Mouse (Mus musculus): ENCODE measurements around the gene Abhd8. TPM values are rescaled to one million over a fixed set of nuclear protein-coding genes. Genes with fewer than 3 reads are reported as not detected.
A peak's percentile ranks its signal among the peaks of the same experiment; 100 is the strongest.

The Abhd8 gene
- polyA plus RNA-seq, 1 experiment from 2014 or later, result 30.0 TPM

DNA sequence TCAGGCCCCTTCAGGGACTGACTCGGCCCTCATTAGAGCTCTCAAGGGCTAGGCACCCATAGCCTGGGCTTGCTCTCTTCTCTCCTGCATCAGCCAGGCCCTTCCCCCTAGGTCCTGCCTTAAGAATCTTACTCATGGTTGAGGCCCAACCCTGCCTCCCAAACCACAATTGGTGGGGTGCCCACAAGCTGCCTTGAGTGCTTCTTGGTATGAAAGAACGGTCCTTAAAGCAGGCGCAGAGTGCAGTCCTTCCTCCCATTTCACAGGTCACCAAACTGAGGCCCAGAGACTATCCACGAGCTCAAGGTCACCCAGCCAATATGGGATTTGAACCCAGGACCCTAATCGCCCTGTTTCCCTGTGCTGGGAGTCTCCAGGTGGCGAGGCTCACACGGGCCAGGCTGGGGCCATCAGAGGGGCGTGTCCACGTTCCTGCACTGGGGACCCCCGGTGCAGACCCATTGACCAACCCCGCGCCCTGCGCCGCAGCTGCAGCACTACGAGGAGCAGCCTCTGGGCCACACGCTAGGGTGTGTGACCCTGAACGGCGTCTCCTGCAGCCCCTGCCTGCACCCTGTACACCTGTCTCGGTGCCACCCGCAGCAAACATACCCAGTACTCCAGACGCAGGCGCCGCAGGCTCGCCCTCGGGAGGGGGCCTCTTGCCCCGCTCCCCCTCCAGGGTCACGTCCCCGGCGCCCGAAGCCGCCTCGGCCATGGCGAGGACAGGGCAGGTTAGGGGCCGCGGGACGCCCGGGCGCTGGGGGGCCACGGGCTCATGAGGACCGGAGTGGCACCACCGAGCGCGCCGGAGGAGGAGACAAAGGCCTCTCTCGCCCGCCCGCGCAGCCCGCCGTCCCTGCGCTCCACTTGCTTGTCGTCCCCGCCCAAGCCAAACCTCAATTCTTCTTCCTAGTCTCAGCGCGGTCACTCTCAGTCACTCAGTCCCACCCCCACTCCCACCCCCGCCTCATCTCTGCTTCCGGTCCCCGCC is 22.0 kb upstream of the Abhd8 start, which contains the start of gene Ano8:
TSS of gene Ano8 (minus strand) at position 822 of the 994 bp plus-strand sequence.
- no peaks in the 10 kb centered on the region for H3K9me3 ChIP-seq (ENCODE audit: control insufficient read depth, low read depth, low read length)
- WGBS, result 5% methylated on average over 53 of the region's 58 CpGs

GRCm38 (mm10) chr8:71484736-71485135 is 21.3 kb upstream of the Abhd8 start:
- no peaks in the 10 kb centered on the region for H3K27me3 ChIP-seq (ENCODE audit: control insufficient read depth, insufficient read depth, low read length)
- no peak for ATAC-seq (ENCODE audit: insufficient number of reproducible peaks, insufficient read depth, low FRiP score, low read depth)
- H3K36me3 ChIP-seq (ENCODE audit: control insufficient read depth, insufficient read depth, low read length), result peaks cover 11% of the 10 kb centered on the region; the same call in 1 of the 2 replicates
- H3K4me1 ChIP-seq (ENCODE audit: control insufficient read depth, insufficient read depth, low read length), result peaks cover 16% of the 10 kb centered on the region
- no peak overlapping the region for H3K9ac ChIP-seq (replicated peaks; ENCODE audit: low read depth, low read length)
- no peak overlapping the region for H3K27ac ChIP-seq (ENCODE audit: low read length)
- H3K4me2 ChIP-seq (replicated peaks; ENCODE audit: low read depth, low read length), result peak overlapping the region; percentile 96
- 94% methylated on average over 19 of the region's 19 CpGs for WGBS
- H3K4me3 ChIP-seq (ENCODE audit: low read depth, low read length), result peak overlapping the region; percentile 76; the same call in 1 of the 2 replicates
- no peaks in the 10 kb centered on the region for H3K9me3 ChIP-seq (ENCODE audit: control insufficient read depth, low read depth, low read length)

More for the DNA sequence above, 22.0 kb upstream of the Abhd8 start, which contains the start of gene Ano8:
- Histone ChIP-seq H3K9ac (replicated peaks; ENCODE audit: low read depth, low read length) (peak within 1 kb of the TSS; percentile 74), H3K4me3 (ENCODE audit: low read depth, low read length) (peak within 1 kb of the TSS; percentile 76), H3K4me2 (replicated peaks; ENCODE audit: low read depth, low read length) (peak within 1 kb of the TSS; percentile 96), H3K27ac (ENCODE audit: low read length) (peak within 1 kb of the TSS; percentile 69), H3K27me3 (ENCODE audit: control insufficient read depth, insufficient read depth, low read length) (no peaks in the 10 kb centered on the region), H3K36me3 (ENCODE audit: control insufficient read depth, insufficient read depth, low read length) (peaks cover 10% of the 10 kb centered on the region; the same call in 1 of the 2 replicates), H3K4me1 (ENCODE audit: control insufficient read depth, insufficient read depth, low read length) (peaks cover 18% of the 10 kb centered on the region)
- peak; percentile 68 for ATAC-seq (ENCODE audit: insufficient number of reproducible peaks, insufficient read depth, low FRiP score, low read depth)

GRCm38 (mm10) chr8:71483932-71484331 is 20.5 kb upstream of the Abhd8 start:
- H3K4me2 ChIP-seq (replicated peaks; ENCODE audit: low read depth, low read length), result no peak overlapping the region
- no peak for ATAC-seq (ENCODE audit: insufficient number of reproducible peaks, insufficient read depth, low FRiP score, low read depth)
- no peak overlapping the region for H3K27ac ChIP-seq (ENCODE audit: low read length)
- no peaks in the 10 kb centered on the region for H3K9me3 ChIP-seq (ENCODE audit: control insufficient read depth, low read depth, low read length)
- H3K4me3 ChIP-seq (ENCODE audit: low read depth, low read length), result no peak overlapping the region
- H3K9ac ChIP-seq (replicated peaks; ENCODE audit: low read depth, low read length), result no peak overlapping the region
- WGBS, result 54% methylated on average over 8 of the region's 8 CpGs
- peaks cover 8% of the 10 kb centered on the region; the same call in 1 of the 2 replicates for H3K4me1 ChIP-seq (ENCODE audit: control insufficient read depth, insufficient read depth, low read length)
- H3K36me3 ChIP-seq (ENCODE audit: control insufficient read depth, insufficient read depth, low read length), result peaks cover 16% of the 10 kb centered on the region; the same call in 1 of the 2 replicates
- no peaks in the 10 kb centered on the region for H3K27me3 ChIP-seq (ENCODE audit: control insufficient read depth, insufficient read depth, low read length)

GRCm38 (mm10) chr8:71478943-71479342 is 15.5 kb upstream of the Abhd8 start:
- Histone ChIP-seq H3K4me2 (replicated peaks; ENCODE audit: low read depth, low read length) (no peak overlapping the region), H3K4me3 (ENCODE audit: low read depth, low read length) (no peak overlapping the region), H3K9me3 (ENCODE audit: control insufficient read depth, low read depth, low read length) (no peaks in the 10 kb centered on the region), H3K9ac (replicated peaks; ENCODE audit: low read depth, low read length) (no peak overlapping the region), H3K36me3 (ENCODE audit: control insufficient read depth, insufficient read depth, low read length) (peaks cover 29% of the 10 kb centered on the region; the same call in 1 of the 2 replicates), H3K27ac (ENCODE audit: low read length) (no peak overlapping the region), H3K27me3 (ENCODE audit: control insufficient read depth, insufficient read depth, low read length) (no peaks in the 10 kb centered on the region), H3K4me1 (ENCODE audit: control insufficient read depth, insufficient read depth, low read length) (no peaks in the 10 kb centered on the region)
- 91% methylated on average over 11 of the region's 11 CpGs for WGBS
- no peak for ATAC-seq (ENCODE audit: insufficient number of reproducible peaks, insufficient read depth, low FRiP score, low read depth)

DNA sequence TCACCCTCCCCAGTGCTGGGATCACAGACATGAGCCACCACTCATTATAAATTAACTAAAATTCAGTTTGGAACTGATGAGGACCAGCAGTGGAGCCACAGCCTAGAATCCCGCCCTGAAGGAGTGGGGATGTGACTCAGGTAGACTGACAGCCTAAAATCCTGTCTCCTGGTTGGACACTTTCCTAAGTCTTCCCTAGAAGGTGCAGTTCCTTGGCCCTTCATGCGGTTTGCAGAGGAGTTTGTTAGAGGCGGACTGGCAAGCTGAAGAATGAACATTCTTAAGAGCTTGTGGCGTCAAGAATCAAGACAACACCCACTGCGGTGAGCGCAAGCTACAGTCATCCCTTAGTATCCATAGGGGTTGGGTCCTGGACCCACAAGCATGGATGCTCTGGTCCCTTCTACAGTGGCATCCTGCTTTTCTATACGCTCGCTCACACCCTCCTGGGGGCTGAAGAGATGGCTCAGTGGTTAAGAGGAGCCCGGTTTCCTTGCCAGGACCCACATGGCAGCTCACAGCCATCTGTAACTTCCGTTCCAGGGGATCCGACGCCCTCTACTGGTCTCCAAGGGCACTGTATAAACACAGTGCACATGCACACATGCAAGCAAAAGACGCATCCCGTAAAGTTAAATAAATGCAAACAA is 13.9 kb upstream of the Abhd8 start:
- Histone ChIP-seq H3K4me1 (ENCODE audit: control insufficient read depth, insufficient read depth, low read length) (no peaks in the 10 kb centered on the region), H3K4me2 (replicated peaks; ENCODE audit: low read depth, low read length) (peak overlapping the region; percentile 62), H3K4me3 (ENCODE audit: low read depth, low read length) (peak overlapping the region; percentile 57; the same call in 1 of the 2 replicates), H3K27me3 (ENCODE audit: control insufficient read depth, insufficient read depth, low read length) (no peaks in the 10 kb centered on the region), H3K9ac (replicated peaks; ENCODE audit: low read depth, low read length) (0 out of 2 replicates have a peak overlapping the region, but pooled peaks have one; percentile 52), H3K36me3 (ENCODE audit: control insufficient read depth, insufficient read depth, low read length) (peaks cover 44% of the 10 kb centered on the region), H3K9me3 (ENCODE audit: control insufficient read depth, low read depth, low read length) (no peaks in the 10 kb centered on the region), H3K27ac (ENCODE audit: low read length) (no peak overlapping the region)
- WGBS, result 53% methylated on average over 14 of the region's 14 CpGs
- no peak for ATAC-seq (ENCODE audit: insufficient number of reproducible peaks, insufficient read depth, low FRiP score, low read depth)

DNA sequence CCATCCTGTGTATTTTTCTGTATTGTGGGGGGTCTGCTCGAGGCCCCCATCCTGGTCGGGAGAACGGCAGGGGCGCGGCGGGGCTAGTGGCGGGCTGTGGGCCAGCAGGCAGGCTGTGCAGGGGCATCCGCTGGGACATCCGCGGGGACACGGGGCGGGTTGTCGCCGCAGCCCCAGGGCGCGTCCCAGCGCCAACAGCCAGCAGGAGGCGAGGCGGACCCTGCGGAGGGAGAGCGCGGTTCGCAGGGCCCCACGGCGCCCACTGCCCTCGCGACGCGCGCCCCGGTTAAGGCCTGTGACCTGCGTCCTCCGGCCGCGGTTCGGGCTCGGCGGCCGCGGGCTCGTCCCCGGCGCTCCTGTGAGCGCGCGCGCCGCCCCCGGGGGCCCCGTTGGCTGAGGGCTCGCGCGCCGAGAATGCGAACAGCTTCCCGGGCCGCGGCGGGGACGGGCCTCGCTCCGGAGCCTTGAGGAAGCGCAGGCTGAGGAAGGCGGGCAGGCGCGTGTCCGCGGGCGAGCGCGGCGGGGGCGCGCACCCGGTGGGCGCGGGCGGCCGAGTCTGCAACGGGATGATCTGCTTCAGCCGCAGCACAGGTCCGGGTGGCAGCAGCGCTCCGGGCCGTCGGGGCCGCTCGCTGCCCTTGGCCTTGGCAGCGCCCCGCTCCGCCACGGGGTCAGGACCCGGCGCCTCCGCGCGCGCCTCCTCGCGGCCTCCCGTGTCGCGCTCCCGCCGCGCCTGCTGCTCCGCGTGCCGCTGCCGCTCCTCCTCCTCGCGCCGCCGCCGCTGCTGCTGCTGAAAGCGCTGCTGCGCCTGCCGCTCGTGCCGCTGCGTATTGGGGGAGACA is 12.9 kb upstream of the Abhd8 start:
- peak overlapping the region; percentile 62 for H3K4me2 ChIP-seq (replicated peaks; ENCODE audit: low read depth, low read length)
- H3K36me3 ChIP-seq (ENCODE audit: control insufficient read depth, insufficient read depth, low read length), result peaks cover 49% of the 10 kb centered on the region
- no peaks in the 10 kb centered on the region for H3K4me1 ChIP-seq (ENCODE audit: control insufficient read depth, insufficient read depth, low read length)
- peak overlapping the region; percentile 79 for H3K27ac ChIP-seq (ENCODE audit: low read length)
- ATAC-seq (ENCODE audit: insufficient number of reproducible peaks, insufficient read depth, low FRiP score, low read depth), result peak; percentile 69
- WGBS, result under 1% methylated on average over 103 of the region's 121 CpGs
- H3K4me3 ChIP-seq (ENCODE audit: low read depth, low read length), result peak overlapping the region; percentile 57
- H3K9ac ChIP-seq (replicated peaks; ENCODE audit: low read depth, low read length), result peak overlapping the region; percentile 52
- H3K27me3 ChIP-seq (ENCODE audit: control insufficient read depth, insufficient read depth, low read length), result no peaks in the 10 kb centered on the region
- H3K9me3 ChIP-seq (ENCODE audit: control insufficient read depth, low read depth, low read length), result no peaks in the 10 kb centered on the region

DNA sequence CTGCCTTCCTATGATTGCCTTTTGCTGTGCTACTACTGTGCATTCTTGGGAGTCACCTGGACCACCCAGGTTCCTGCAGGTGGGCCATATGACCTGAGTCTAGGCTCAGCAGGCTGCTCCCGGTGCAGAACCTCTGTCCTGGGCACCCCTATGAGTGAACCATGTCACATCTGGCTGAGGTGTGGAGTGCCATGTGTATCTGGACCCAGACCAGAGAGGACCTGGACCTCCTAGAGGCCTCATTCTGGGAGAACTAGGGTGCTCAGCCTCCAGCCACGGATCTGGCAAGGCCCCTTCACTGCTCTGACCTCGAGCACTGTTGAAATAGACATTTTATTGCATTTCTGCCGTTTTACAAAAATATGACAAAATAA is 12.2 kb upstream of the Abhd8 start:
- H3K36me3 ChIP-seq (ENCODE audit: control insufficient read depth, insufficient read depth, low read length), result peaks cover 46% of the 10 kb centered on the region
- H3K4me1 ChIP-seq (ENCODE audit: control insufficient read depth, insufficient read depth, low read length), result no peaks in the 10 kb centered on the region
- WGBS, result 16% methylated on average over 4 of the region's 4 CpGs
- no peaks in the 10 kb centered on the region for H3K27me3 ChIP-seq (ENCODE audit: control insufficient read depth, insufficient read depth, low read length)
- H3K4me2 ChIP-seq (replicated peaks; ENCODE audit: low read depth, low read length), result peak overlapping the region; percentile 62
- H3K4me3 ChIP-seq (ENCODE audit: low read depth, low read length), result peak overlapping the region; percentile 57
- ATAC-seq (ENCODE audit: insufficient number of reproducible peaks, insufficient read depth, low FRiP score, low read depth), result no peak
- H3K9ac ChIP-seq (replicated peaks; ENCODE audit: low read depth, low read length), result peak overlapping the region; percentile 52; the same call in 1 of the 2 replicates
- no peaks in the 10 kb centered on the region for H3K9me3 ChIP-seq (ENCODE audit: control insufficient read depth, low read depth, low read length)
- peak overlapping the region; percentile 79; the same call in 1 of the 2 replicates for H3K27ac ChIP-seq (ENCODE audit: low read length)
